Mouse (Mus musculus) bone marrow macrophage, adult 2 months (primary cell): Measurements from ENCODE around the gene Gm5269. TPM values are rescaled to one million over a fixed set of nuclear protein-coding genes. Genes with fewer than 3 reads are reported as not detected.

ENCODE experiments used
- H3K27ac ChIP-seq: 2 replicates; pipeline ENCODE4 v1.5.1; 2012; ENCODE audit warnings: low read depth, low read length; ENCODE audit not compliant: insufficient read depth
- H3K4me1 ChIP-seq: 2 replicates; pipeline ENCODE4 v1.6.1; 2012; ENCODE audit warnings: low read length; ENCODE audit not compliant: control insufficient read depth, insufficient read depth
- H3K4me3 ChIP-seq: 2 replicates; pipeline ENCODE4 v1.5.1; 2012; ENCODE audit warnings: mild to moderate bottlenecking, low read length, moderate library complexity; ENCODE audit not compliant: insufficient read depth
- CTCF ChIP-seq: IDR thresholded peaks from 2 replicates; pipeline ENCODE4 v1.5.1; 2012; ENCODE audit warnings: low read depth, mild to moderate bottlenecking, low read length, moderate library complexity
- POLR2A ChIP-seq: IDR thresholded peaks from 2 replicates; pipeline ENCODE4 v1.6.1; 2012; ENCODE audit warnings: mild to moderate bottlenecking, low read depth, low read length, borderline replicate concordance
- polyA plus RNA-seq: library from polyadenylated mRNA; stranded (reverse); fragments of >200 nt; gene quantifications from 2 replicates; pipeline ENCODE4 v1.2.4, GENCODE M21; 2012; ENCODE audit not compliant: missing spikeins, insufficient read depth, insufficient read length

Gm5269 gene
- polyA plus RNA-seq: not detected in 2 replicates

DNA sequence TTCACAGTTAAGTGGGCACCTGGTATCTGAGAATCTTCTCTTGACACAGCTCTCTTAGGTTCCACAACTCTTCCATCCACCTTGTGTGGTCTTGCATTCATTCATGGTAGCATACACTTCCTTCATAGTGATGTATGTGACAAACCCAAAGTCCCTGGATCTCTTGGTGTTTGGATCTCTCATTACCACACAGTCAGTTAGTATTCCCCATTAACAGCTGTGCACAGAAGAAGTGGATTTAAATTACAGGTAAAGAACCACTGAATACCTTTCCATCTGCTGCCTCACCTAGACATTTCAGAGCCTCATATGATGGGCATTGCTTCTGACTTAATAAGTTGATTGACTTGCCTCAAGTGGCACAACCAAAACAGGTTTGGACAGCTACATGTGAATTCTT is at the start of gene Gm5269:
TSS of gene Gm5269 (minus strand) at position 101 of the 400 bp plus-strand sequence.
- Histone ChIP-seq H3K27ac (no peak within 1 kb of the TSS), H3K4me3 (no peak within 1 kb of the TSS), H3K4me1 (no peaks in the 10 kb centered on the region; the same call in 1 of the 2 replicates)
- TF ChIP-seq CTCF (no peak), POLR2A (no peak)

DNA sequence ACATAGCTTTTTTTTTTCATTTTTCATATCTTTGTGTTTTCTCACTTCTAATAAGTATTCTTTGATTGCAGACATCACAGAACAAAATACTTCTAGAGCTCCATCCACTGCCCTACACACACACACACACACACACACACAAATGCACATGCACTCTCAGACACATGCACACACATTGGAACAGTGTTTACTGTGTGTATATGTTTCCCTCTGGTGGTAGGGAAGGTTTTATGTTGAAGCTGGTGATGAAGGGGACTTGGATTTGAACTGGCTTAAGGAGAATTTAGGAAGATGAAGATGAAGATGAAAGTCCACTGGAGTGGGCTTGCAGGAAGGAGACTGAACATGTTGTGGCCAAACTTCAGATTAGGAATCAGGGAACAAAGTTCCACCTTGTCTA is 41.1 kb upstream of the Gm5269 start:
- no peak overlapping the region for H3K4me3 ChIP-seq
- no peak for TF ChIP-seq POLR2A
- TF ChIP-seq CTCF: no peak
- peaks cover 3% of the 10 kb centered on the region for H3K4me1 ChIP-seq
- no peak overlapping the region for H3K27ac ChIP-seq

DNA sequence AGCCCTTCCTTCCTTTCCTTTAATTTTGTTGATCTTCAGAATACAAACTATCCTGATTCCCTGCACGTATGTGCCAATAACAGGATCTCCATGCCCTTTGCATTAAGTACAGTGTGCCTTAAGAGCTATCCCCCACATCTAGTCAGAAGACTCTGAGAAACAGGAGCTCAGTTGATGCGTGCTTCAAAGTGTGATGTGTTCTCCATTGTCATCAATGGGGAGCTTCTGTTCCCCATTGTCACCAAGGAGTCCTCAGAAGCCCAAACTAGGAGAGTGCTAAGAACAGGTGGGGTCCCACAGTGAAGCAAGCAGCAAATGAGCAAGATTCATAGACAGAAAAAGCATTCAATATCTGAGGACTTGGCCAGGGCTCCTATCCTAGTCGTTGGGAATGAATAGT is 36.8 kb upstream of the Gm5269 start:
- Histone ChIP-seq H3K4me1 (peaks cover 6% of the 10 kb centered on the region), H3K4me3 (no peak overlapping the region), H3K27ac (no peak overlapping the region)
- no peak for TF ChIP-seq POLR2A
- TF ChIP-seq CTCF: no peak

DNA sequence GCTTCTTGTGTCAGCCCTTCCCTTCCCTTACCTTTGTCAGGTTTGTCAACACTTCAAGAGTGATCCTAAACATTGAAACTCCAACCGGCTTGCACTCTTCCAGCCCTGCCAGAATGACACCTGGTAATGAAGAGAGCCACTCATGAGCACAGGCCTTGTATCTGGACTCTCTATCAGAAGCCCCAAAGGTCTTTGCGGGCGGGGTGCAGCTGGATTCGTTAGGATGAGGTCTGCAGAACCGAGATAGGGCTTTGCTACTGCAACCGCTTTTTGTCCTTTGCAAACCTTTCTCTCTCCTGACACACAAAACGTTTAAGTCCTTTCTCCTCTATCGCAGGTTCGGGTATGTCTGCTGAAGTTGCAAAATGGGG is 36.3 kb upstream of the Gm5269 start, which contains the start of gene Slc40a1:
TSS of gene Slc40a1 (minus strand) at position 131 of the 371 bp plus-strand sequence.
- TF ChIP-seq CTCF (no peak), POLR2A (no peak)
- H3K4me1 ChIP-seq: peaks cover 6% of the 10 kb centered on the region
- peak within 1 kb of the TSS; percentile 92 for H3K4me3 ChIP-seq
- H3K27ac ChIP-seq: no peak within 1 kb of the TSS

DNA sequence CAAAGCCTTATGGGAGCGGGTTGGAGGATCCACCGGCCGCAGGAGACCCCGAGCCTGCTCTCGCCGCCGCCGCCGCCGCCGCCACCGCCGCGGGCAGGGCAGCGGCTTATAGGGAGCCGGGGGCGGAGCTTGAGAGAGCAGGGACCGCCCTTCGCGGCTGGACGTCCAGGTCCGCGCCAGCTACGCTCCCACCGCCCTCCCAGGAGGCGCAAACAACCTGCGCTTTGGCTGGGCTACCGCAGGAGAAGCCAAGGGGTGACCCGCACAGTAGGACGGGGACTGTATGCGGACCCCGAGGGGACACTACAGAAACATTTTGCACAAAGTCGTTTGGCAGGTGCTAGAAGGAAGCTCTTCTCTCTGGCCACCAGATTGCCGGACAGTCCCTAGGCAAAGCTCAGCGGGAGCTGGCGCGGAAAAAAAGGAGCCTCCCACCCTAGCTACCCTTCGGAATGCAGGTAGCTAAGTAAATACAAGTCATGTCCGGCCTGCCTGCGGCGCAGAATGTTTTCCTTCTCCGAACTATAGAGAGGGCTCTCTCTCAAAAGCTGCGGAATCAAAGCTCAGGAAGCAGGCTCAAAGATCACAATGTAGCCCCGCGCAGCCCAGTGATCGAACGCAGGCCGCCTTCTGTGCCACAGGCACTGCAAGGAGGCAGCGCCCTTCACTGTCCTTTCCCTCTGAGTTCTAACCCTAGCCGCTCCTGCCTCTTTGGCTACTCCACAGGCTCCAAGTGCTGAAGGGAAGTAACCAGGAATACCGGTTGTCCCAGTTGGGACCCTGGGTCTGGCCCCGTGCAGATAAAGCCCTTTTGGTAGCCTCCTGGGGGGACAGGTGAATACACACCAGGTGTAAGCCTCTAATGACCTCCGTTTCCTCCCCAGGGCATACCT is 35.7 kb upstream of the Gm5269 start:
- peaks cover 6% of the 10 kb centered on the region for H3K4me1 ChIP-seq
- H3K4me3 ChIP-seq: peak overlapping the region; percentile 92
- TF ChIP-seq CTCF (no peak), POLR2A (no peak)
- peak overlapping the region; percentile 14; the same call in 1 of the 2 replicates for H3K27ac ChIP-seq

DNA sequence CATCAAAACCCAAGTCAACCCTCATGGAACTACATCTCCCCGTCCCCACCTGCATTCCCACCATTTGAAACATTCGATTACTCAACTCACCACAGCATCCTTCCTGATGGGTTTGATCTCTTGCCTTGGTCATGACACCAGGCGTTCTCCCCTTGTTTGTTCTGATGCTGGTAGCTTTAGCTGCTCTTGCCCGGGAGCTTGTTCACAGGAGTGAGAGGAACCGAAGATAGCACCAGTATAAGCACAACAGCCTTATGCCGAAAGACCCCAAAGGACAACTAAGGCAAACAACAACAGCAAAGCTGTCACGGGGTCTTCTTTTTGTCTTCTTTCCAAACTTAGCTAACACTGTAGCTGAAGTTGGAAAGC is 35.0 kb upstream of the Gm5269 start:
- H3K4me1 ChIP-seq: peaks cover 6% of the 10 kb centered on the region
- TF ChIP-seq CTCF: no peak
- no peak for TF ChIP-seq POLR2A
- peak overlapping the region; percentile 14; the same call in 1 of the 2 replicates for H3K27ac ChIP-seq
- H3K4me3 ChIP-seq: peak overlapping the region; percentile 92

DNA sequence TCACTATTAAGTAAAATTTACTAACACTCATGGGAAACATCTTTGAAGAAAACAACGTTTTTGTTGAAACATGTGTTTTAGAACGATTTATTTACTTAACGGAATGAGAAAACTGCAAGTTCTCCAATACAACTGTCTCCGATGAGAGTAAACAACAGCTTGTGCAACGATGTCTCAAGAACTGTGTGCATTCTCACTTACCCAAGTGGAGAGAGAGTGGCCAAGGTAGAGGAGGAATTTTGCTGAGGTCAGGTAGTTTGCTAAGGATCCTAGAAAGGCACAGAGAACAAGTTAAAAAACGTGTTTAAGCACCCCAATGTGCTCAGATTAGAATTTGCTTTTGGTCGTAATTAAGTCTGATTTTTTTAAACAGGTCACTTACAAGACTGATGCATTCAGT is 34.4 kb upstream of the Gm5269 start:
- H3K27ac ChIP-seq: no peak overlapping the region
- H3K4me3 ChIP-seq: peak overlapping the region; percentile 92
- no peak for TF ChIP-seq POLR2A
- TF ChIP-seq CTCF: no peak
- peaks cover 10% of the 10 kb centered on the region for H3K4me1 ChIP-seq

DNA sequence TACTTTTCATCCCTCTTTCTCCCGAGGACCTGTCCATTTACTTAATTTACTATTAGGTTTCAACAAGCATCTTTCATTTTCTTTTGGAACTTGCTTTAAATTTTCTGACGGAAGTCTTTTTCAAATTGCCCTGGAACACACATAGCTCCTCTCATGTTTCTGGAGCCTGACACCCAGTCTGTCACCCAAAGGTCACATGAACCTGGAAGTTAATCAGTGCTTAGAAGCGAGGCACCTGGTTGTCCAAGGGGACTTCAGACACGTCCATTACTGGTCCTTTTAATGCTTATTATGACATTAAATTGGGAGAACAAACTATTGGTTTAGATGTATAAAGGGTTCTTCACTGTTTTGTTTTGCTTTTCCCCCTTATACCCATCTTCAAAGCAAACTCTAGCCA is 33.2 kb upstream of the Gm5269 start:
- H3K27ac ChIP-seq: no peak overlapping the region
- peak overlapping the region; percentile 47 for H3K4me3 ChIP-seq

DNA sequence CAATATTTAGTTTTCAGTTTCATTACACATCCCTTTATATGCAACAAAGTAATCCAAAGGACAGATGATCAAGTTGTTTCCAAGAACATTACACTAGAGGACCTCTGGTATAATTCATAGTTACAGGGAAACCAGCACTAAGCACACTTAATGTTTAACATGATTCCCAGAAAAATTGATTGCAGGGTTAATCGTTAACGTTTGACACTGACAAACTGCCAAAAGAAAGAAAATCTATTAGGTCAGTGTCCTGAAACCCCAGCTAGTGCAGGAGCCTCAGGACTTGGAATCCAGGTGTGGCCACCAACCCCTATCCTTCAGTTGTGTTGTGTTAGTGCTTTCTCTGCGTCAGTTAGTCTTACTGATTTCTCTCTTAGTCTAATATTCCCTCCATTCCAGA is 30.6 kb upstream of the Gm5269 start:
- peaks cover 10% of the 10 kb centered on the region for H3K4me1 ChIP-seq
- no peak overlapping the region for H3K4me3 ChIP-seq
- TF ChIP-seq CTCF (no peak), POLR2A (no peak)
- no peak overlapping the region for H3K27ac ChIP-seq

More for the DNA sequence above, 33.2 kb upstream of the Gm5269 start:
- H3K4me1 ChIP-seq: peaks cover 13% of the 10 kb centered on the region
- no peak for TF ChIP-seq POLR2A
- TF ChIP-seq CTCF: no peak

DNA sequence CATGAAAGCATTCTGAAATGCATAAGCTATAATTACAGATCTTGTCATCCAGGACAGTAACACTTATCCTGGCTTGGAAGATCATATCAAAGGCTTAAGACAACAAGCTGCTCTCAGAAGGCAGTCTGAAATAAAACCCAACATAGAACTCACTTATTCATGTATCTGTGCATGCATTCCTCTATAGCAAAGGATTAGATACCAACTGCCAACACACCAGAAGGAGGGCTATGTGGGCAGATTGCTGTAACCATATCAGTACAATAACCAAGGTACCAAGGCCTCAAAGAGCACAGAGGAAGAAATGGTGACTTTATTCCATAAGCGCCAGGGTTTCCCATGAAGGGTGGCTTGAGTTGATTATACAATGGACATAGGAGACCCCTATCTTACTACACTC is 29.7 kb upstream of the Gm5269 start:
- Histone ChIP-seq H3K4me1 (peaks cover 10% of the 10 kb centered on the region), H3K4me3 (no peak overlapping the region), H3K27ac (no peak overlapping the region)
- TF ChIP-seq POLR2A (no peak), CTCF (no peak)
